Mouse (Mus musculus): ENCODE data around the gene Klhl11. TPM values are rescaled to one million over a fixed set of nuclear protein-coding genes. Genes with fewer than 3 reads are reported as not detected.

Klhl11 gene
- total and polyA plus RNA-seq, 3 experiments, result 11.5 to 34.7 TPM; not detected in 1

DNA sequence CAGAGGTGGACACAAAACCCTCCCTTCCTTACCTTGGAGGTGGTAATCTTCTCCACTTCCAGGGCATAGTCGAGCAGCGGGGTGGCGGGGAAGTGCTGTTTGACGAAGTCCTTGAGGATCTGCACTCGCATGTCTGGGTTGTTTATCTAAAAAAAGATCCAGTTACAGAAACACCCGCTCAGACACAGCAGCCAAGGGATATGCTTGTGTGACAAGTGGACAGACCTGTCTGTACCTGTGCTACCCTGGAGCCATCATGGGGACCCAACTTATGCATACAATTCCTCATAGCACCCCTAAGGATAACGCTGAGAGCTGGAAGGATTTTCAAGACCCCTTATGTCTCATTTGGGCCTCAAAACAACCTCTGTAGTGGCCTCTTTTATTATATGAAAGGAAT lies 6.6 kb upstream of the Klhl11 start:
- Histone ChIP-seq H3K27me3 (ENCODE audit: control insufficient read depth in 1 of 2, insufficient read depth in 2 of 2, low read length in 2 of 2) (no peaks in the 10 kb centered on the region), H3K4me1 (ENCODE audit: control insufficient read depth in 1 of 2, insufficient read depth in 2 of 2, low read length in 2 of 2) (peaks cover 2 to 3% of the 10 kb centered on the region in 2 experiments; a peak in 1 of 4 replicates), H3K36me3 (ENCODE audit: control insufficient read depth in 1 of 2, insufficient read depth in 2 of 2, low read length in 2 of 2) (peaks cover 5 to 43% of the 10 kb centered on the region in 2 experiments; a peak in 3 of 4 replicates), H3K27ac (ENCODE audit: control insufficient read depth, low read depth, low read length) (no peak overlapping the region), H3K79me2 (ENCODE audit: control insufficient read depth, insufficient read depth, low read length, poor library complexity) (no peaks in the 10 kb centered on the region), H3K4me3 (ENCODE audit: control insufficient read depth in 1 of 2, insufficient read depth in 1 of 2, low read depth in 2 of 2, low read length in 2 of 2) (no peak overlapping the region), H3K9me3 (replicated peaks; ENCODE audit: insufficient read depth, low read length) (no peaks in the 10 kb centered on the region), H3K9ac (ENCODE audit: control insufficient read depth, low read depth, low read length, poor library complexity, severe bottlenecking) (no peak overlapping the region)
- no peak for DNase-seq (ENCODE audit: low read depth, low spot score)
- no peak for TF ChIP-seq HCFC1 (IDR thresholded peaks at IDR 0.05; ENCODE audit: low read depth, low read length)
- no peak for TF ChIP-seq E2F4 (IDR thresholded peaks at IDR 0.05; ENCODE audit: borderline replicate concordance, low read depth, low read length)
- no peak for TF ChIP-seq POLR2AphosphoS5 (IDR thresholded peaks at IDR 0.05; ENCODE audit: borderline replicate concordance, low read depth, low read length)
- no peak for TF ChIP-seq MAX (IDR thresholded peaks at IDR 0.05; ENCODE audit: low read length)
- no peak for TF ChIP-seq MAZ (IDR thresholded peaks at IDR 0.05; ENCODE audit: low read depth, low read length)
- TF ChIP-seq ZMIZ1 (IDR thresholded peaks at IDR 0.05; ENCODE audit: low read depth, low read length), result no peak
- TF ChIP-seq KAT2A (conservative IDR thresholded peaks at IDR 0.05; ENCODE audit: low read depth, low read length), result no peak
- TF ChIP-seq USF2 (IDR thresholded peaks at IDR 0.05; ENCODE audit: borderline replicate concordance in 1 of 2, insufficient read depth in 1 of 2, low read depth in 1 of 2, low read length in 2 of 2), result no peak
- TF ChIP-seq TCF12 (IDR thresholded peaks at IDR 0.05; ENCODE audit: low read depth, low read length), result no peak
- no peak for TF ChIP-seq USF1 (IDR thresholded peaks at IDR 0.05; ENCODE audit: low read depth, low read length)
- no peak for TF ChIP-seq NRF1 (IDR thresholded peaks at IDR 0.05; ENCODE audit: insufficient read depth, low read depth, low read length, poor library complexity, severe bottlenecking)
- TF ChIP-seq ETS1 (IDR thresholded peaks at IDR 0.05; ENCODE audit: low read depth, low read length), result no peak
- no peak for TF ChIP-seq TBP (IDR thresholded peaks at IDR 0.05; ENCODE audit: low read depth, low read length)

- peaks cover 8 to 26% of the 10 kb centered on the region in 2 experiments for H3K36me3 ChIP-seq (ENCODE audit: control insufficient read depth in 1 of 2, insufficient read depth in 2 of 2, low read length in 2 of 2)
- no peak overlapping the region for H3K9ac ChIP-seq (ENCODE audit: control insufficient read depth, low read depth, low read length, poor library complexity, severe bottlenecking)
- no peaks in the 10 kb centered on the region for H3K9me3 ChIP-seq (replicated peaks; ENCODE audit: insufficient read depth, low read length)
- DNase-seq (ENCODE audit: low read depth, low spot score), result no peak
- H3K79me2 ChIP-seq (ENCODE audit: control insufficient read depth, insufficient read depth, low read length, poor library complexity), result peaks cover 12% of the 10 kb centered on the region
- TF ChIP-seq MEF2A (IDR thresholded peaks at IDR 0.05; ENCODE audit: extremely low read depth, insufficient replicate concordance, low read depth, low read length, poor library complexity, severe bottlenecking), result no peak
- H3K27ac ChIP-seq (ENCODE audit: control insufficient read depth, low read depth, low read length), result no peak overlapping the region
- no peak overlapping the region for H3K4me3 ChIP-seq (ENCODE audit: control insufficient read depth in 1 of 2, insufficient read depth in 1 of 2, low read depth in 2 of 2, low read length in 2 of 2)
- peaks cover 4% of the 10 kb centered on the region in 2 experiments; a peak in 2 of 4 replicates for H3K4me1 ChIP-seq (ENCODE audit: control insufficient read depth in 1 of 2, insufficient read depth in 2 of 2, low read length in 2 of 2)
- H3K27me3 ChIP-seq (ENCODE audit: control insufficient read depth in 1 of 2, insufficient read depth in 2 of 2, low read length in 2 of 2), result no peaks in the 10 kb centered on the region
Measured at GRCm38 (mm10) chr11:100476281-100476680, 3.7 kb upstream of the Klhl11 start.
